Mouse (Mus musculus) c-Kit-positive CD71-positive TER-119-negative erythroid progenitor cells, embryonic 14.5 days (primary cell): ENCODE data around the gene Cldn34c1.
"Not testable (repeated sequence)": the region's sequence is repeated elsewhere in the genome, so short reads cannot be mapped to it uniquely, and the experiment has no call there.

Source experiments
- DNase-seq: peaks from one replicate; pipeline ENCODE4 v3.0.0-alpha.2; 2013; ENCODE audit warnings: low read depth

The Cldn34c1 gene

GRCm38 (mm10) chrX:123103291-123104260 lies at the start of gene Cldn34c1:
TSS of gene Cldn34c1 (plus strand) at chrX:123103495.
- peak; percentile 46 for DNase-seq

DNA sequence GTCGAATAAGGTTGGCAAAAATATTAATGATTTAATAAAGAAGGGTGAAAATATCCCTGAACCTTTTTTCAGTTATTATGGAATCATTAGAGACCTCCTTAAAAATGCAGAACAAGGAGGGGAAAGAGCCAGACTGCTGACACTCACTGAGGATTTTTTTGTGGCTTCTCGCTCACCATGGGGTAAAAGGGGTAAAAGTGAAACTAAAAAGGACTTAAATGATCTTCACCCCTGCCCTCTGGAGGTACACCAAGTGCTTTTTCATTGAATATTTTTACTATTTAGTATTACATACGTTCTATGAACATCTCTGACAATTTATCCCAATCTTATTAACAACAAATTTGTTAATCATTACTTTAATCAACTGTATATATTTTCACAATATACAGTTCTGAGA lies 15.9 kb upstream of the Cldn34c1 start:
- DNase-seq = no peak

- not testable (repeated sequence) for DNase-seq
Measured at GRCm38 (mm10) chrX:123102806-123103205, 489 bp upstream of the Cldn34c1 start.

DNA sequence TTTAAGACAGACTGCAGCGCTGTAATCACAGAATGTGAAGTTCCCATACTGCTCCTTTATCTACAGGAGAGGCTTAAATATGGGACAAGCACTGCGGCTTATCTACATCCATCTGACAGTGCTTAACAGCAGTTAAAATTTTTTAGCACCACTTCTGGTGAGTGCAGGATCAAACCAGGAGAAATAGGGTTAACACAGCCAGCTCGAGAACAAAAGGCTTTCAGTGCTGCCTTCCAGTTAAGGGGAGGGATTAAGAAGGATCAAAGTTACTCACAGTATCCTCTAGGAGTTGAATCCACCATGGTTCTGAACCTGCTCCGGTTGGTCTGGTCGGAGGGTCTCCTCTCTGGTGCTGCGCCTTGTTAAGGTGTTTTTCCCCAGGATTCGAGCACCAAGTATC lies 1.4 kb downstream of the Cldn34c1 start:
- not testable (repeated sequence) for DNase-seq

DNA sequence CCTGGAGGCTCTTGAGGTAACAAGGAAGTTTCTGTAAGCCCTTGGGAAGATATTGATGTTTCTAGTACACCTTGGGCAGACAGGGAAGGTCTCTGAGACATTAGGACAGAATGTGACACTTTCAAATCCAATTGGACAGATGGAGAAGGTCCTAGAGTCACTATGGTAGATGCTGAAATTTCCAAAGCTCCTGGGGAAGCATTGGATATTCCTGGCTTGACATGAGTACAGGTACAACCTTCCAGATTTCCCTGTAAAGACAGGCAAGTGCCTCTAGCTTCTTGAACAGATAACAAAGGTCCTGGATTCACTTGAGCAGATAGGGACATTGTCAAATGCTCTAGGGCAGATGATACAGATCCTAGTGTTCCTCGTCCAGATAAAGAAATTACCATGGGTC lies 119.1 kb downstream of the Cldn34c1 start, which contains the start of gene Srsx:
Srsx (minus strand) TSS at position 101 of the 400 bp plus-strand sequence.
- not testable (repeated sequence) for DNase-seq
